Mouse (Mus musculus): ENCODE data around the gene Prtg. TPM values are rescaled to one million over a fixed set of nuclear protein-coding genes. Genes with fewer than 3 reads are reported as not detected.

Prtg gene
- 0.08 and 0.28 TPM in 2 replicates for polyA plus RNA-seq (2012; rRNA removed)

DNA sequence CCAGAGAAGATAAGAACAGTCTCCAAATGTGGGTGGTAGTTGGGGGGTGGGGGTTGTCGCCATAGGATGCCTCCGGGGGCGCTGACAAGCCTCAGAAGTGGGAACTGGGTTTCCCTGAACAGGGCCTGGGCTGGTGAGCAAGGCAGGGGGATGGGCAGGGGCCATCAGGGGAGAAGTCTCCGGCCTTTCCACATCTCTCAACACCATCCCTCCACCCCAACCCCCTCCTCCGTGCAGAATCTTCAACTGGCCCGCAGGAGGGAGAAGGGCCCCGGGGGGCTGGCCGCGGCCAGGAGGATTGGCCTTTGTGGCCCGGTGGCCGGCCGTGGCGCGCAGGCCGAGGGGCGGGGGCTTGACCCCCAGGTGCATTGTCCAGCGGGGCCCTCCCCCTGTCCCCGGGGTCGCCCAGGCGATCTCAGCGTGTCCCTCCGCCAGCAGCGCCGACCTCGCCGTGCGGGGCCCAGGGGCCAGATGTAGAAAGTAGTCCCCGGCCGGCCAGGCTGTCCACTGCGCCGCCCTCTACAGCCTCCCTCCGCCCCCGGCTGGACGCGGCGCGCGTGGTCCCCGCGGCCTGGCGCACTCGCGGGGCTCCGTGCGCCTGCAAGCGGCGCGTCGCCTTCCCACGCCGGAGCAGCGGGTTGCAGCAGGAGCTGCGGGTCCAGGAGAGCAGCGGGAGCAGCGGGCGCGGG, at the start of gene Prtg:
Prtg (plus strand) TSS at position 144 of the 689 bp plus-strand sequence.

DNA sequence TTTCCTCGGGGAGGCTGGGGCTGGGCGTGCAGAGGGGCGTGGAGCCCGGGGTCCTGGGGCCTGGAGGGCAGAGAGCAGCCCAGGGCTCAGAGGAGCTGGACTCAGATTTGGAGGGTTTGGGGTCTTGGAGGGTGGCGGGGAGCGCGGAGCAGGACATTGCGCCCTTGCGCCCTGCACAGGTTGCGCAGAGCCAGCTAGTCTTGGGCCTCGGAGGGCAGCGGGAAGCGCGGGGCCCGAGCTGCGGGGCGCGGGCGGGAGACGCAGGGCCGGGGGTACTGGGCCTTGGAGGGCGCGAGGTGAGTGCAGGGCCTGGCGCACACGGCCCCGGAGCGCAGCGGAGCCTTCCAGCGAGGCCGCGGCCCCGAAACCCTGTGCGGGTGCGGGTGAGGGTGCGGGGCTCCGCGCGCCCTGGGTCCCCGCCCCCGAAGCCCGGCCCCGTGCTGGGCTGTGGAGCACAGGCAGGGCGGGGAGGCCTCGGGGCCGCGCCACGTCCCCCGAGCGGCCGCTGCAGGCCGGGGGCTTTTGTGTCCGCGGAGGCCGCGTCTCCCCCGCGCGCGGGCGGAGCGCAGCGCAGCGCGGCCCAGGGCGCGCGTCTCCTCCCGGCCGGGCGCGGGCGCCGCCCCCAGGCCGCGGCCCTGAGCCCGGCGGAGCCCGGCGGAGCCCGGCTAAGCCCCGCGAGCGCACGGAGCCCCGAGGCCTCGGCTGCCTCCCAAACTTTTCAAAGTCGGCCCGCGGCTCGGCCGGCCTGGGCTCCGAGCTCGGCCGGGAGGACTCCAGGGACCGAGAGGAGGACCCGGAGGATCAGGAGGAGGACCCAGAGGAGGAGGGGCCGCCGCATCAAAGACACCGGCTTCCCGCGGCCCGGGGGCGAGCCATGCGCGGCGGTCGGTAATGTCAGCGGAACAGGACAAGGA, 118.6 kb downstream of the Prtg start, which contains the start of gene Pygo1:
Pygo1 (plus strand) TSS at position 625 of the 914 bp plus-strand sequence.

DNA sequence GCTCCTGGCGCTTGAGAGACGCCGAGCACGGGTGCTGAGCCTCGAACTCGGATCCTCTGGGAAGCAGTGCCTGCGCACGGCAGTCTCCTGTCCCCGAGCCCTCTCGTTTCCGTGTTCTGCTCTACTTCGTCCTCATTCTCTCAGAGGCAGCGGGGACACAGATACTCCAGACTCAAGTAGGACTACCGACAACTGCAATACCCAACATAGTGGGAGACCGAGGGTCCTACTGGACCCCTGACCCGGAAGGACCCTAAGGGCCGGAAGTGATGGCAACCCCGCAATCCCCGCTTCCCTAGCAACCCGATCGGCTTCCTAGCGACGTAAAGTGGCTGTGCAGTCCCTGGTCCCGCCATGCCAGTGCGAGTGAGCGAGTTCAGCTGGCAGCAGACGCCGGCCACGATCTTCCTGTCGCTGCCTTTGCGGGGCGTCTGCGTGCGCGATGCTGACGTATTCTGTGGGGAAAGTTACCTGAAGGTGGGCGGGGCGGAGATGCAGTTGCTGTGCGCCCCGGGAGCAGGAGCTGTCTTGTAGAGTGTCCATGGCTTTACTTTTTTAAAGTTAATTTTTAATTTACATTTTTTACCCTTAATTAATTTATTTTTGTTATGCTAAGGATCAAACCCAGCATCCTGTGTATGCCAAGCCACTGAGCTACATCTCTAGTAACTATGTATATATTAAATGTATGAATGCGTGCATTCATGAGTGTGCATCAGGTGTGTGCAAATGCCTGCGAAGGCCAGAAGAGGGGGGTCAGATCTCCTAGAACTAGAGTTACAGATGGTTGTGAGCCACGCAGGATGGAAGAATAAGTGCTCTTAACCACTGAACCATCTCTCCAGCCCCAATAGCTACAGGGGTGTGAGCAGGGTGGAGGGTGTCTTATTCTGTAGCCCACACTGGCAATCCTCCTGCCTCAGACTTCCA, 152.1 kb downstream of the Prtg start, which contains the start of the genes Dyx1c1 and Gm44503:
Dyx1c1 (plus strand) TSS at position 265 of the 930 bp plus-strand sequence.
Gm44503 (plus strand) TSS at position 332 of the 930 bp plus-strand sequence.

Other genes starting within 250 kb of the Prtg start
- gene Nedd4, start 144.5 kb upstream of the Prtg start, polyA plus RNA-seq (2012; rRNA removed), result 58.2 and 65.1 TPM in 2 replicates
- gene Pygo1, start 118.8 kb downstream of the Prtg start, polyA plus RNA-seq (2012; rRNA removed), result 0.20 and 0.23 TPM in 2 replicates
- gene Dyx1c1, start 151.9 kb downstream of the Prtg start, polyA plus RNA-seq (2012; rRNA removed), result not detected in 2 replicates
- gene Gm44503, start 152.0 kb downstream of the Prtg start, polyA plus RNA-seq (2012; rRNA removed), result not detected in 2 replicates
- 6.7 and 9.1 TPM in 2 replicates for gene Ccpg1os, start 178.5 kb downstream of the Prtg start, polyA plus RNA-seq (2012; rRNA removed)
- gene Ccpg1, start 178.6 kb downstream of the Prtg start, polyA plus RNA-seq (2012; rRNA removed), result 4.8 and 5.4 TPM in 2 replicates
- 6.1 and 7.9 TPM in 2 replicates for gene Pigb, start 233.5 kb downstream of the Prtg start, polyA plus RNA-seq (2012; rRNA removed)
- 11.4 and 12.8 TPM in 2 replicates for gene Rab27a, start 238.0 kb downstream of the Prtg start, polyA plus RNA-seq (2012; rRNA removed)